In the genomic region with DNA sequence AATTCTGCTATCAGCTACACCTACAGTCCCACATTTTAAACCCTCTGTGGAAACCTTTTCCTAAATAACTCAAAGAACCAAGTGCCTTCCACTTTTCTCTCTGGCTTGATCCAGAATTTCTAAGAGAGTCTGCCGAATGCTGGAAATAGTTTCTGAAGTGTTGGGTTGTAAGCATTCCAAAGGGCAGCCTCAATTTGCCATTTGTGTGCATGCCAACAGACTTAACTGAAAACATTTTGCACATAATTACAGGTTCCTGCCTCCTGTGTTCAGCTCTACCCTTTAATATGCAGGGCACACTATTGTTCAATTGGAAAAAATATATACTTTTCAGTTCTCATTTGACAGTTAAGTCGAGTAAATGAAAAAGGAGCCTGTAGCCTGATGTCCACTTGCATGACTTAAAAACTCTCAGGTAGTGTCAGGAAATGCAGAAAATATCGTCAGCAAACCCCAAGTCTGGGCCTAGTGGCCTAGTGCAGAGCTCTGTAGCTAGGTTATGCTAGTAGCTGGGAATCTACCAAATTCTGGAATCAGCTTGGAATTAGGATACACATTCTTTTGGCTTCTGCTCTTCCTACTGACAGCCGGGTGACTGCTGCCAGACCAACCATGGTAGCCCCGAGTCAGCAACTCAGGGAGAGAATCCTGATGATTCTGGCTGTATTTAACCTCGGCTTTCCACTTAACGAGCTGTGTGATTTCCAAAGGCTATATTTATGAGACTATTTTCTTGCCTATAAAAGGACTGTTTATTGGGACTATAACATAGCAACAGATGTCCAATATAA, we compare ENCODE assay signal across 14 mouse cellular contexts. TPM values are rescaled to one million over a fixed set of nuclear protein-coding genes. Genes with fewer than 3 reads are reported as not detected.
A peak's percentile ranks its signal among the peaks of the same experiment; 100 is the strongest.
DNase-seq lines count a peak whose midpoint lies in the region; ATAC-seq and TF ChIP-seq lines count a peak whose summit lies in the region.
"Had no signal": no experiment of that assay in that cellular context is flagged by ENCODE, and none has a peak within 500 bp of the region (broad histone marks: within the 10 kb centered on the region; RNA-seq: fewer than 3 reads in every experiment).

No protein-coding gene starts in this region.

- H3K27ac ChIP-seq in heart, embryonic 16.5 days (ENCODE audit: low read length) = peak overlapping the region; percentile 52
- H3K27ac ChIP-seq in heart, embryonic 12.5 days (ENCODE audit: poor library complexity, severe bottlenecking) = no peak overlapping the region
- H3K27ac ChIP-seq: heart, adult 2 months; midbrain, embryonic 15.5 days; stomach, embryonic 15.5 days had no signal

- no peaks in the 10 kb centered on the region for H3K9me3 ChIP-seq in heart, embryonic 16.5 days (replicated peaks; ENCODE audit: control insufficient read depth, low read length)
- H3K9me3 ChIP-seq in heart, embryonic 12.5 days (replicated peaks) = no peaks in the 10 kb centered on the region
- H3K9me3 ChIP-seq: midbrain, embryonic 15.5 days; stomach, embryonic 15.5 days had no signal

- no peak overlapping the region for H3K4me3 ChIP-seq in heart, embryonic 16.5 days (ENCODE audit: low read length)
- H3K4me3 ChIP-seq in heart, embryonic 12.5 days = no peak overlapping the region
- H3K4me3 ChIP-seq in lung, adult 2 months (replicated peaks; ENCODE audit: extremely low read depth, low read depth, low read length) = no peak overlapping the region
- H3K4me3 ChIP-seq: heart, adult 2 months; midbrain, embryonic 15.5 days; stomach, embryonic 15.5 days had no signal

- WGBS in heart, embryonic 16.5 days = 41% methylated on average over 7 of the region's 7 CpGs
- WGBS in heart, embryonic 12.5 days = 50% methylated on average over 7 of the region's 7 CpGs
- WGBS in lung, adult 2 months = 52% methylated on average over 7 of the region's 7 CpGs

- ATAC-seq in heart, embryonic 16.5 days (replicated peaks; ENCODE audit: extremely low read depth, insufficient read depth, low FRiP score) = no peak
- no peak for ATAC-seq in heart, embryonic 12.5 days (ENCODE audit: insufficient number of reproducible peaks, low FRiP score)
- ATAC-seq: inflammation-experienced regulatory T-cells, adult 6 months; midbrain, embryonic 15.5 days had no signal

- DNase-seq in lung, postnatal 10 days = peak; percentile 35
- no peak for DNase-seq in lung, adult 2 months
- DNase-seq in cerebellum, adult 11-12 months = peak; percentile 30
- DNase-seq in fibroblast of lung, adult 2 months (ENCODE audit: low read depth) = peak; percentile 14
- DNase-seq in thymus, adult 18-20 months = no peak
- DNase-seq in left cerebral cortex, adult 18-20 months (ENCODE audit: low spot score in 2 of 2) = no peak
- DNase-seq: adrenal gland, postnatal 10 days; heart, adult 2 months; kidney, postnatal 25 days had no signal

- peaks cover 35% of the 10 kb centered on the region for H3K4me1 ChIP-seq in heart, embryonic 16.5 days (ENCODE audit: control insufficient read depth, insufficient read depth, low read length)
- H3K4me1 ChIP-seq in heart, embryonic 12.5 days (replicated peaks) = peaks cover 36% of the 10 kb centered on the region
- H3K4me1 ChIP-seq in lung, adult 2 months (ENCODE audit: control insufficient read depth, insufficient read depth, low read length) = peaks cover 6% of the 10 kb centered on the region
- H3K4me1 ChIP-seq: midbrain, embryonic 15.5 days had no signal

- H3K4me2 ChIP-seq in heart, embryonic 16.5 days (ENCODE audit: low read depth, low read length) = no peak overlapping the region
- no peak overlapping the region for H3K4me2 ChIP-seq in heart, embryonic 12.5 days
- H3K4me2 ChIP-seq: midbrain, embryonic 15.5 days; stomach, embryonic 15.5 days had no signal

- H3K9ac ChIP-seq in heart, embryonic 16.5 days (ENCODE audit: low read length) = no peak overlapping the region
- no peak overlapping the region for H3K9ac ChIP-seq in heart, embryonic 12.5 days
- H3K9ac ChIP-seq: midbrain, embryonic 15.5 days; stomach, embryonic 15.5 days had no signal

- no peak for TF ChIP-seq CTCF in lung, adult 2 months (IDR thresholded peaks at IDR 0.05; ENCODE audit: insufficient read depth, low read length)

- H3K36me3 ChIP-seq in heart, embryonic 16.5 days (ENCODE audit: control insufficient read depth, insufficient read depth) = no peaks in the 10 kb centered on the region
- no peaks in the 10 kb centered on the region for H3K36me3 ChIP-seq in heart, embryonic 12.5 days
- H3K36me3 ChIP-seq: midbrain, embryonic 15.5 days; stomach, embryonic 15.5 days had no signal

- no peaks in the 10 kb centered on the region for H3K27me3 ChIP-seq in heart, embryonic 16.5 days (ENCODE audit: control insufficient read depth, insufficient read depth, low read length)
- no peaks in the 10 kb centered on the region for H3K27me3 ChIP-seq in heart, embryonic 12.5 days (replicated peaks)
- H3K27me3 ChIP-seq: midbrain, embryonic 15.5 days; stomach, embryonic 15.5 days had no signal

- no peak for TF ChIP-seq POLR2A in lung, adult 2 months (IDR thresholded peaks at IDR 0.05; ENCODE audit: borderline replicate concordance, extremely low read depth, low read depth, low read length)

RNA-seq across cellular contexts. Expression of gene Pip4k2a, which starts 50.1 kb away (rescaled TPM):
- polyA plus RNA-seq in heart, embryonic 16.5 days (2015; fragmentation: Nextera tagmentation; extraction: Ambion mirVana) = 7.7 and 10.0 TPM in 2 replicates
- 8.6 TPM in 2 replicates for polyA plus RNA-seq in heart, embryonic 12.5 days (2016; fragmentation: Nextera tagmentation; extraction: Ambion mirVana)
- 6.9 and 9.5 TPM in 2 replicates for polyA plus RNA-seq in lung, adult 2 months (2012; rRNA removed)
- total RNA-seq in left cerebral cortex, adult 18-20 months (2021) = 10 to 100 TPM; 55.5 to 56.2 TPM

RNA-seq across cellular contexts. Expression of gene 4930426L09Rik, which starts 50.3 kb away (rescaled TPM):
- 0.09 and 0.30 TPM in 2 replicates for polyA plus RNA-seq in heart, embryonic 16.5 days (2015; fragmentation: Nextera tagmentation; extraction: Ambion mirVana)
- polyA plus RNA-seq in heart, embryonic 12.5 days (2016; fragmentation: Nextera tagmentation; extraction: Ambion mirVana) = 0.21 and 0.57 TPM in 2 replicates
- 0.38 and 0.47 TPM in 2 replicates for polyA plus RNA-seq in lung, adult 2 months (2012; rRNA removed)
- total RNA-seq in left cerebral cortex, adult 18-20 months (2021) = 1 to 10 TPM in 1 of 2 experiments, under 1 TPM in 1; 1.00 to 1.1 TPM
- total RNA-seq: heart, adult 2 months had no signal

Comparison
In these comparisons a context has a peak if more than half of its experiments do, and no peak if none do; other contexts are left out.
1. DNase-seq: peak in lung, postnatal 10 days (single experiment), cerebellum, adult 11-12 months (single experiment) and fibroblast of lung, adult 2 months (single experiment); none in lung, adult 2 months (single experiment), thymus, adult 18-20 months (0 of 2) and left cerebral cortex, adult 18-20 months (0 of 2).